Mouse (Mus musculus): ENCODE measurements around the gene Prkrip1. TPM values are rescaled to one million over a fixed set of nuclear protein-coding genes. Genes with fewer than 3 reads are reported as not detected.
A peak's percentile ranks its signal among the peaks of the same experiment; 100 is the strongest.
"Not testable (repeated sequence)": the region's sequence is repeated elsewhere in the genome, so short reads cannot be mapped to it uniquely, and the experiment has no call there.

Prkrip1 gene
- polyA plus RNA-seq, 1 experiment from 2014 or later = 79.6 TPM

GRCm38 (mm10) chr5:136149134-136149576 is 49.6 kb downstream of the Prkrip1 start:
- not testable (repeated sequence) for ATAC-seq (ENCODE audit: low FRiP score, low read depth); H3K4me3 ChIP-seq; H3K9me3 ChIP-seq; H3K27me3 ChIP-seq; H3K9ac ChIP-seq (replicated peaks); H3K4me2 ChIP-seq (replicated peaks); H3K4me1 ChIP-seq; H3K36me3 ChIP-seq; H3K27ac ChIP-seq (replicated peaks)
- WGBS = 82% methylated on average over 5 of the region's 5 CpGs

- Histone ChIP-seq H3K36me3 (no peaks in the 10 kb centered on the region), H3K27ac (replicated peaks) (no peak overlapping the region), H3K4me3 (no peak overlapping the region), H3K9ac (replicated peaks) (no peak overlapping the region), H3K4me1 (no peaks in the 10 kb centered on the region), H3K9me3 (no peaks in the 10 kb centered on the region), H3K4me2 (replicated peaks) (no peak overlapping the region), H3K27me3 (no peaks in the 10 kb centered on the region)
- 71% methylated on average over 8 of the region's 8 CpGs for WGBS
- ATAC-seq (ENCODE audit: low FRiP score, low read depth) = no peak
Observed at GRCm38 (mm10) chr5:136147704-136148103, 51.1 kb downstream of the Prkrip1 start.

GRCm38 (mm10) chr5:136146936-136147335 is 51.8 kb downstream of the Prkrip1 start:
- Histone ChIP-seq H3K9me3 (no peaks in the 10 kb centered on the region), H3K9ac (replicated peaks) (no peak overlapping the region), H3K27me3 (no peaks in the 10 kb centered on the region), H3K4me1 (no peaks in the 10 kb centered on the region), H3K4me2 (replicated peaks) (no peak overlapping the region), H3K4me3 (no peak overlapping the region), H3K36me3 (0 out of 2 replicates have a peak, but pooled peaks cover 7% of the 10 kb centered on the region), H3K27ac (replicated peaks) (no peak overlapping the region)
- WGBS = 100% methylated on average over 1 of the region's 1 CpGs
- ATAC-seq (ENCODE audit: low FRiP score, low read depth) = no peak

GRCm38 (mm10) chr5:136144606-136145430 is 53.9 kb downstream of the Prkrip1 start:
- no peaks in the 10 kb centered on the region for H3K4me1 ChIP-seq
- peaks cover 27% of the 10 kb centered on the region for H3K36me3 ChIP-seq
- no peak for ATAC-seq (ENCODE audit: low FRiP score, low read depth)
- H3K9me3 ChIP-seq = no peaks in the 10 kb centered on the region
- no peak overlapping the region for H3K9ac ChIP-seq (replicated peaks)
- 80% methylated on average over 12 of the region's 12 CpGs for WGBS
- no peaks in the 10 kb centered on the region for H3K27me3 ChIP-seq
- H3K27ac ChIP-seq (replicated peaks) = no peak overlapping the region
- H3K4me3 ChIP-seq = no peak overlapping the region
- H3K4me2 ChIP-seq (replicated peaks) = no peak overlapping the region

GRCm38 (mm10) chr5:136143161-136143755 is 55.5 kb downstream of the Prkrip1 start:
- 0 out of 2 replicates have a peak, but pooled peaks cover 2% of the 10 kb centered on the region for H3K4me1 ChIP-seq
- no peaks in the 10 kb centered on the region for H3K27me3 ChIP-seq
- WGBS = 91% methylated on average over 6 of the region's 6 CpGs
- H3K27ac ChIP-seq (replicated peaks) = no peak overlapping the region
- H3K4me3 ChIP-seq = no peak overlapping the region
- H3K4me2 ChIP-seq (replicated peaks) = no peak overlapping the region
- no peak overlapping the region for H3K9ac ChIP-seq (replicated peaks)
- H3K36me3 ChIP-seq = peaks cover 33% of the 10 kb centered on the region
- H3K9me3 ChIP-seq = no peaks in the 10 kb centered on the region
- ATAC-seq (ENCODE audit: low FRiP score, low read depth) = no peak

- no peak for ATAC-seq (ENCODE audit: low FRiP score, low read depth)
- H3K27me3 ChIP-seq = no peaks in the 10 kb centered on the region
- 84% methylated on average over 5 of the region's 5 CpGs for WGBS
Observed at GRCm38 (mm10) chr5:136142746-136143145, 56.0 kb downstream of the Prkrip1 start.

GRCm38 (mm10) chr5:136140057-136140482 is 58.7 kb downstream of the Prkrip1 start:
- H3K36me3 ChIP-seq = peaks cover 33% of the 10 kb centered on the region
- 90% methylated on average over 10 of the region's 10 CpGs for WGBS
- H3K9ac ChIP-seq (replicated peaks) = no peak overlapping the region
- no peaks in the 10 kb centered on the region for H3K27me3 ChIP-seq
- no peaks in the 10 kb centered on the region for H3K9me3 ChIP-seq
- H3K4me2 ChIP-seq (replicated peaks) = no peak overlapping the region
- no peak overlapping the region for H3K4me3 ChIP-seq
- H3K27ac ChIP-seq (replicated peaks) = no peak overlapping the region
- H3K4me1 ChIP-seq = peaks cover 16% of the 10 kb centered on the region
- ATAC-seq (ENCODE audit: low FRiP score, low read depth) = no peak

More at GRCm38 (mm10) chr5:136142746-136143145, 56.0 kb downstream of the Prkrip1 start:
- Histone ChIP-seq H3K9ac (replicated peaks) (no peak overlapping the region), H3K4me2 (replicated peaks) (no peak overlapping the region), H3K9me3 (no peaks in the 10 kb centered on the region), H3K27ac (replicated peaks) (no peak overlapping the region), H3K4me1 (0 out of 2 replicates have a peak, but pooled peaks cover 4% of the 10 kb centered on the region), H3K36me3 (peaks cover 33% of the 10 kb centered on the region), H3K4me3 (no peak overlapping the region)

GRCm38 (mm10) chr5:136139393-136139792 is 59.4 kb downstream of the Prkrip1 start:
- Histone ChIP-seq H3K9me3 (no peaks in the 10 kb centered on the region), H3K9ac (replicated peaks) (no peak overlapping the region), H3K36me3 (peaks cover 33% of the 10 kb centered on the region), H3K27me3 (no peaks in the 10 kb centered on the region), H3K4me1 (peaks cover 23% of the 10 kb centered on the region), H3K4me3 (no peak overlapping the region), H3K27ac (replicated peaks) (no peak overlapping the region), H3K4me2 (replicated peaks) (no peak overlapping the region)
- ATAC-seq (ENCODE audit: low FRiP score, low read depth) = no peak
- 97% methylated on average over 13 of the region's 13 CpGs for WGBS

- H3K36me3 ChIP-seq = peaks cover 44% of the 10 kb centered on the region
Observed at GRCm38 (mm10) chr5:136137658-136138274, 61.0 kb downstream of the Prkrip1 start.

GRCm38 (mm10) chr5:136136292-136136990 is 62.3 kb downstream of the Prkrip1 start:
- H3K27ac ChIP-seq (replicated peaks) = 0 out of 2 replicates have a peak overlapping the region, but pooled peaks have one; percentile 17
- WGBS = 8% methylated on average over 20 of the region's 20 CpGs
- peaks cover 24% of the 10 kb centered on the region for H3K4me1 ChIP-seq

More at GRCm38 (mm10) chr5:136137658-136138274, 61.0 kb downstream of the Prkrip1 start:
- Histone ChIP-seq H3K4me2 (replicated peaks) (no peak overlapping the region), H3K9me3 (no peaks in the 10 kb centered on the region), H3K4me1 (peaks cover 24% of the 10 kb centered on the region), H3K27ac (replicated peaks) (no peak overlapping the region), H3K27me3 (no peaks in the 10 kb centered on the region), H3K4me3 (no peak overlapping the region), H3K9ac (replicated peaks) (no peak overlapping the region)
- no peak for ATAC-seq (ENCODE audit: low FRiP score, low read depth)
- 71% methylated on average over 13 of the region's 13 CpGs for WGBS

GRCm38 (mm10) chr5:136135571-136136291 is 63.0 kb downstream of the Prkrip1 start, which contains the start of the genes Lrwd1 and Alkbh4:
TSS of gene Lrwd1 (minus strand) at chr5:136136074.
TSS of gene Alkbh4 (plus strand) at chr5:136136146.
- H3K27me3 ChIP-seq = no peaks in the 10 kb centered on the region
- H3K27ac ChIP-seq (replicated peaks) = 0 out of 2 replicates have a peak within 1 kb of the TSS, but pooled peaks have one; percentile 17
- peak within 1 kb of the TSS; percentile 91 for H3K4me2 ChIP-seq (replicated peaks)
- no peaks in the 10 kb centered on the region for H3K9me3 ChIP-seq
- WGBS = 1% methylated on average over 60 of the region's 60 CpGs
- ATAC-seq (ENCODE audit: low FRiP score, low read depth) = peak; percentile 89
- H3K36me3 ChIP-seq = peaks cover 46% of the 10 kb centered on the region
- peak within 1 kb of the TSS; percentile 74 for H3K4me3 ChIP-seq
- peaks cover 24% of the 10 kb centered on the region for H3K4me1 ChIP-seq
- H3K9ac ChIP-seq (replicated peaks) = peak within 1 kb of the TSS; percentile 78

More at GRCm38 (mm10) chr5:136136292-136136990, 62.3 kb downstream of the Prkrip1 start:
- Histone ChIP-seq H3K4me2 (replicated peaks) (peak overlapping the region; percentile 91), H3K36me3 (peaks cover 46% of the 10 kb centered on the region), H3K27me3 (no peaks in the 10 kb centered on the region), H3K9me3 (no peaks in the 10 kb centered on the region), H3K4me3 (peak overlapping the region; percentile 74), H3K9ac (replicated peaks) (peak overlapping the region; percentile 71)
- 0 out of 2 replicates have a peak, but pooled peaks have one; percentile 32 for ATAC-seq (ENCODE audit: low FRiP score, low read depth)

Data from midbrain, embryonic 12.5 days (tissue).